Mouse (Mus musculus) bone marrow macrophage, adult 2 months (primary cell): Measurements from ENCODE around the gene Rad54l2.

Experiments used
- CTCF ChIP-seq: IDR thresholded peaks from 2 replicates; pipeline ENCODE4 v1.5.1; 2012; ENCODE audit warnings: low read depth, mild to moderate bottlenecking, low read length, moderate library complexity
- POLR2A ChIP-seq: IDR thresholded peaks from 2 replicates; pipeline ENCODE4 v1.6.1; 2012; ENCODE audit warnings: mild to moderate bottlenecking, low read depth, low read length, borderline replicate concordance

GRCm38 (mm10) chr9:106821050-106821617, 32.1 kb upstream of the Rad54l2 start:
- TF ChIP-seq CTCF: no peak
- no peak for TF ChIP-seq POLR2A
